Mouse (Mus musculus) ES-Bruce4 (cell line): ENCODE measurements around the gene Ttc7b. TPM values are rescaled to one million over a fixed set of nuclear protein-coding genes. Genes with fewer than 3 reads are reported as not detected.

Experiments used
- H3K27ac ChIP-seq: 2 replicates; pipeline ENCODE4 v1.5.1; 2012; ENCODE audit warnings: low read length, inconsistent platforms; ENCODE audit not compliant: insufficient read depth
- H3K27me3 ChIP-seq: 2 replicates; pipeline ENCODE4 v1.6.1; 2012; ENCODE audit warnings: mild to moderate bottlenecking, low read length, inconsistent platforms; ENCODE audit not compliant: control insufficient read depth, poor library complexity, insufficient read depth, severe bottlenecking
- H3K36me3 ChIP-seq: 2 replicates; pipeline ENCODE4 v1.6.1; 2012; ENCODE audit warnings: inconsistent platforms, mild to moderate bottlenecking, low read length, moderate library complexity; ENCODE audit not compliant: control insufficient read depth, poor library complexity, insufficient read depth, severe bottlenecking
- H3K4me1 ChIP-seq: one replicate; pipeline ENCODE4 v1.8.1; 2011; ENCODE audit warnings: low read length; ENCODE audit not compliant: control insufficient read depth, insufficient read depth
- H3K4me3 ChIP-seq: 2 replicates; pipeline ENCODE4 v1.5.1; 2011; ENCODE audit warnings: low read depth, mild to moderate bottlenecking, low read length
- H3K9ac ChIP-seq: 2 replicates; pipeline ENCODE4 v1.6.1; 2012; ENCODE audit warnings: low read depth, mild to moderate bottlenecking, inconsistent platforms; ENCODE audit not compliant: poor library complexity, severe bottlenecking
- H3K9me3 ChIP-seq: replicated peaks from 2 replicates; pipeline ENCODE4 v1.6.1; 2012; ENCODE audit warnings: mild to moderate bottlenecking, low read length, inconsistent platforms; ENCODE audit not compliant: control insufficient read depth, poor library complexity, insufficient read depth, severe bottlenecking
- CTCF ChIP-seq: IDR thresholded peaks from one replicate; pipeline ENCODE4 v1.8.1; 2011; ENCODE audit warnings: low read depth, low read length
- EP300 ChIP-seq: IDR thresholded peaks from 2 replicates; pipeline ENCODE4 v1.6.1; 2011; ENCODE audit warnings: low read depth, low read length; ENCODE audit not compliant: insufficient read depth
- POLR2A ChIP-seq: IDR thresholded peaks from one replicate; pipeline ENCODE4 v1.8.1; 2011; ENCODE audit warnings: low read length; ENCODE audit not compliant: insufficient read depth
- polyA plus RNA-seq: library from polyadenylated mRNA; stranded (reverse); fragments of >200 nt; gene quantifications from 2 replicates; pipeline ENCODE4 v1.2.4, GENCODE M21; 2011; ENCODE audit warnings: low read depth; ENCODE audit not compliant: missing spikeins, insufficient read depth, insufficient read length

The Ttc7b gene
- polyA plus RNA-seq, 1 experiment: 61.1 TPM

DNA sequence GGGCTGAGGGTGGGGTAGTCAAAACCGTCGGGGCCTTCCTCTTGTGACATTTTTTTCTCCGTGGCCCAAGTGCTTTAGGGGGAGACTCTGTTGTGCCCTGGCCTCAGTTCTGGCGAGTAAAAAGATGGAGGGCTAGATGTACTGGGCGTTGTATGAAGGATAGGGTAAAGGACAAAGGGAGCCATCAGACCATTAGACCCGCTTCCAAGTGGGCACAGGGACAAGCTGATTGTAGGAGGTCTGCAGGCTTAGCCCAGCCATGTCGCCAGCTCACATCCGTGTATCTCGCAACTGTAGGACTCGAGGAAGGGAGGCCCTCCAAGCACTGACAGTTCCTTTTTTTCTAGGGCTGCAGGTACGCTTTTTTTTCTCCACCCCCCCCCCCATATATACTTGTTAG, 111.9 kb downstream of the Ttc7b start:
- Histone ChIP-seq H3K9ac (no peak overlapping the region), H3K4me3 (no peak overlapping the region), H3K4me1 (no peaks in the 10 kb centered on the region), H3K36me3 (peaks cover 3% of the 10 kb centered on the region; the same call in 1 of the 2 replicates), H3K27ac (no peak overlapping the region), H3K9me3 (no peaks in the 10 kb centered on the region), H3K27me3 (no peaks in the 10 kb centered on the region)
- TF ChIP-seq CTCF (no peak), POLR2A (no peak)

GRCm38 (mm10) chr12:100408143-100408542, 112.5 kb downstream of the Ttc7b start:
- Histone ChIP-seq H3K27me3 (no peaks in the 10 kb centered on the region), H3K4me3 (no peak overlapping the region), H3K27ac (no peak overlapping the region), H3K9ac (no peak overlapping the region), H3K36me3 (no peaks in the 10 kb centered on the region; the same call in 1 of the 2 replicates), H3K9me3 (no peaks in the 10 kb centered on the region), H3K4me1 (no peaks in the 10 kb centered on the region)
- TF ChIP-seq POLR2A (no peak), CTCF (no peak), EP300 (no peak)

- no peaks in the 10 kb centered on the region for H3K4me1 ChIP-seq
- H3K9me3 ChIP-seq: no peaks in the 10 kb centered on the region
- TF ChIP-seq EP300 (0 out of 2 replicates have a peak, but pooled peaks have one; percentile 10), POLR2A (no peak)
- no peak overlapping the region for H3K27ac ChIP-seq
- 0 out of 2 replicates have a peak, but pooled peaks cover under 1% of the 10 kb centered on the region for H3K36me3 ChIP-seq
- H3K9ac ChIP-seq: no peak overlapping the region
- H3K4me3 ChIP-seq: no peak overlapping the region
- H3K27me3 ChIP-seq: no peaks in the 10 kb centered on the region
Observed at GRCm38 (mm10) chr12:100407371-100407770, 113.3 kb downstream of the Ttc7b start.

- no peaks in the 10 kb centered on the region for H3K27me3 ChIP-seq
- no peak overlapping the region for H3K27ac ChIP-seq
- TF ChIP-seq POLR2A: no peak
- no peak for TF ChIP-seq CTCF
- no peak for TF ChIP-seq EP300
- H3K36me3 ChIP-seq: 0 out of 2 replicates have a peak, but pooled peaks cover 2% of the 10 kb centered on the region
- no peaks in the 10 kb centered on the region for H3K9me3 ChIP-seq
- H3K4me1 ChIP-seq: no peaks in the 10 kb centered on the region
- H3K9ac ChIP-seq: no peak overlapping the region
- H3K4me3 ChIP-seq: no peak overlapping the region
Observed at GRCm38 (mm10) chr12:100406094-100406493, 114.5 kb downstream of the Ttc7b start.

GRCm38 (mm10) chr12:100405512-100406030, 115.1 kb downstream of the Ttc7b start:
- no peaks in the 10 kb centered on the region for H3K27me3 ChIP-seq
- no peak for TF ChIP-seq POLR2A
- TF ChIP-seq EP300: no peak
- no peak for TF ChIP-seq CTCF
- 0 out of 2 replicates have a peak, but pooled peaks cover 2% of the 10 kb centered on the region for H3K36me3 ChIP-seq
- no peaks in the 10 kb centered on the region for H3K9me3 ChIP-seq
- no peak overlapping the region for H3K27ac ChIP-seq
- H3K4me1 ChIP-seq: no peaks in the 10 kb centered on the region
- no peak overlapping the region for H3K4me3 ChIP-seq
- H3K9ac ChIP-seq: no peak overlapping the region

DNA sequence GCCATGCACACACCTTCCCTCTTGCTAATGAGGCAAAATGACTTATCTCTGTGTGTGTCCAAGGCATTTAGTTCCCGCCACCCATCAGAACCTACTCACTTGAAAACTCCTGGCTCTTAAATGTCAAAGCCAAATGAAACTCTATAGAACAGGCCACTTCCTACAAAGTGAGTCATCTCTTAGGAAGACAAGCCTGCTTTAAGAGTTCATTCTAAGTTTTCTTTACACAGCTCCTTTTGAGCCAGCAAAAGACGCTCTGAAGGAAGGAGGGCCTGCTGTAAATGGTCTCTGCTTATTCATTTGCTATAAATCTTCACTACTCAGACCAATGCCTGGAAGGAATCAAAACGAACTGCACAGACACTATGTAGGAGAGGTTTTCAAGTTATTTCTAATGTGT, 116.2 kb downstream of the Ttc7b start:
- no peaks in the 10 kb centered on the region for H3K9me3 ChIP-seq
- no peak overlapping the region for H3K27ac ChIP-seq
- H3K27me3 ChIP-seq: no peaks in the 10 kb centered on the region
- TF ChIP-seq POLR2A (no peak), EP300 (no peak), CTCF (no peak)
- H3K36me3 ChIP-seq: 0 out of 2 replicates have a peak, but pooled peaks cover 2% of the 10 kb centered on the region
- H3K4me3 ChIP-seq: no peak overlapping the region
- H3K4me1 ChIP-seq: no peaks in the 10 kb centered on the region
- no peak overlapping the region for H3K9ac ChIP-seq
